Mouse (Mus musculus) retina, adult 2 months (tissue): ENCODE data around the gene Fem1a.
"Not testable (repeated sequence)": the region's sequence is repeated elsewhere in the genome, so short reads cannot be mapped to it uniquely, and the experiment has no call there.

Source experiments
- DNase-seq: peaks from one replicate; pipeline ENCODE4 v3.0.0-alpha.2; 2012; ENCODE audit warnings: low read depth, low spot score

The Fem1a gene

DNA sequence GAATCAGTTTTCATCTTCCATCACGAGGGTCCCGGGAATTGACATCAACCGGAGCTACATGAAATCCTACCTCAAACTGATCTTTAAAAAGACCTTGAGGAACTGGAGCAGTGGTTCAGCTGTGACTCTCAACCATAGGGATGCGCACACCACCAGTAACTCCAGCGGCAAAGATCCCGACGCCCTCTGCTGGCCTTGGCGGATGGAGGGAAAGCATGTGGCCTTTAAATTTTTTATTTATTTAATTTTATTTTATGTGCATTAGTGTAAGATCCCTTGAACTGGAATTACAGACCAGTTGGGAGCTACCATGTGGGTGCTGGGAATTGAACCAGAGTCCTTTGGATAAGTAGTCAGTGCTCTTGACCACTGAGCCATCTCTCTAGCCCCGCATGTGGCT is 1.2 kb upstream of the Fem1a start:
- no peak for DNase-seq

DNA sequence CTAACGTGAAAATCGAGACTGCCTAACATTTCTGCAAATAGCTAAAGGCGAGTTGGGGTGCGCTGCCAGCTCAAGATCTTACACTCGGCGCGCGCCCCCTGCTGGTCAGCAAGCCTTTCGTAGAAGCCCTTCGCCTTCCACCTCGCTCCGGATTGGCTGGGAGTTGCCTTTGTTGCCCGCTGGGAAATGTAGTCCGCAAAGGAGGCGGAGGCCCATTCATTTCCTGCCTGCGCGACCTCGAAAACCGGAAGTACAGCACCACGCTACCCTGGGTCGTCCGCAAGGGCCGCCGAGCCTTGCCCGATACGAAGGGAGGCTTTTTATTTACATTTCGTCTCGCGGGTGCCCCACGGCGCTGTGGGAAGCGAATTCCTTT is 759 bp upstream of the Fem1a start:
- peak; percentile 98 for DNase-seq

DNA sequence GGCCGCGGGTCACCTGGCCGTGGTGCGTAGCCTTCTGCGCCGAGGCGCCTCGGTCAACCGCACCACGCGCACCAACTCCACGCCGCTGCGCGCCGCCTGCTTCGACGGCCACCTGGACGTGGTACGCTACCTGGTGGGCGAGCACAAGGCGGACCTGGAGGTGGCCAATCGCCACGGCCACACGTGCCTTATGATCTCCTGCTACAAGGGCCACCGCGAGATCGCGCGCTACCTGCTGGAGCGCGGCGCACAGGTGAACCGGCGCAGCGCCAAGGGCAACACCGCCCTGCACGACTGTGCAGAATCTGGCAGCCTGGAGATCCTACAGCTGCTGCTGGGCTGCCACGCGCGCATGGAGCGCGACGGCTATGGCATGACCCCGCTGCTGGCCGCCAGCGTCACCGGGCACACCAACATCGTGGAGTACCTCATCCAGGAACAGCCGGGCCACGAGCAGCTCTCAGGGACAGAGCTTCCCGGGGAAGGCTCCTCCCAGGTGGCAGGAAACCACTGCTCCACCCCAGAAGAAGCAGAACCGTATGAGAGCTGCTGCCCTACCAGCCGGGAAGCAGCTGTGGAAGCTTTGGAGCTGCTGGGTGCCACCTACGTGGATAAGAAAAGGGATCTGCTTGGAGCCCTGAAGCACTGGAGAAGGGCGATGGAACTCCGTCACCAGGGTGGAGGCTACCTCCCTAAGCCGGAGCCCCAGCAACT is 728 bp downstream of the Fem1a start:
- DNase-seq, result no peak

DNA sequence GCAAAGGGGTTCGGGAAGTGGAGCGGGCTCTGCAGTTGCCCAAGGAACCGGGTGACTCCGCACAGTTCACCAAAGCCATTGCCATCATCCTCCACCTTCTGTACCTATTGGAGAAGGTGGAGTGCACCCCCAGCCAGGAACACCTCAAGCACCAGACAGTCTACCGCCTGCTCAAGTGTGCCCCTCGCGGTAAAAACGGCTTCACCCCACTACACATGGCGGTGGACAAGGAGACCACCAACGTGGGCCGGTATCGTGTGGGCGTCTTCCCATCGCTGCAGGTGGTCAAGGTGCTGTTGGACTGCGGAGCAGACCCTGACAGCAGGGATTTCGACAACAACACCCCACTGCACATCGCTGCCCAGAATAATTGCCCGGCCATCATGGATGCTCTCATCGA is 1.7 kb downstream of the Fem1a start:
- DNase-seq, result not testable (repeated sequence)

DNA sequence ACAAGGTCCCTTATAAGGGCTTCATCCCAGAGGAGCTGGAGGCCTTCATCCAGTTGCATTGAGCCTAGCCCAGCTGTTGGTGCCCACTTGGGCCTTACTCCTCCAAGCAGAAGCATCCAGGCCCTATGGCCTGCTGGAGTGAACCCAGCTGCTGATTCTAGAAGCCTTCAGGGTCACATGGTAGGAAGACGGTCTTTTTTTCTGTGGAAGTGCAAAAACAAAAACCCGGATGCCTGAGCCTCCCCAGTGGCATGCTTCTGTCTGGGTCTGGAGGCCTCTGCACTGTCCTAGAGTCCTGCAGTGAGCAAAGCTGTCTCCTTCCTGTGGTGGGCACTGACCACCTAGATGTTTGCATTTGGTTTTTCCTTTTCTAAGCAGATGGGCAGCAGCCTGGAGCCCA is 2.2 kb downstream of the Fem1a start:
- DNase-seq, result not testable (repeated sequence)

DNA sequence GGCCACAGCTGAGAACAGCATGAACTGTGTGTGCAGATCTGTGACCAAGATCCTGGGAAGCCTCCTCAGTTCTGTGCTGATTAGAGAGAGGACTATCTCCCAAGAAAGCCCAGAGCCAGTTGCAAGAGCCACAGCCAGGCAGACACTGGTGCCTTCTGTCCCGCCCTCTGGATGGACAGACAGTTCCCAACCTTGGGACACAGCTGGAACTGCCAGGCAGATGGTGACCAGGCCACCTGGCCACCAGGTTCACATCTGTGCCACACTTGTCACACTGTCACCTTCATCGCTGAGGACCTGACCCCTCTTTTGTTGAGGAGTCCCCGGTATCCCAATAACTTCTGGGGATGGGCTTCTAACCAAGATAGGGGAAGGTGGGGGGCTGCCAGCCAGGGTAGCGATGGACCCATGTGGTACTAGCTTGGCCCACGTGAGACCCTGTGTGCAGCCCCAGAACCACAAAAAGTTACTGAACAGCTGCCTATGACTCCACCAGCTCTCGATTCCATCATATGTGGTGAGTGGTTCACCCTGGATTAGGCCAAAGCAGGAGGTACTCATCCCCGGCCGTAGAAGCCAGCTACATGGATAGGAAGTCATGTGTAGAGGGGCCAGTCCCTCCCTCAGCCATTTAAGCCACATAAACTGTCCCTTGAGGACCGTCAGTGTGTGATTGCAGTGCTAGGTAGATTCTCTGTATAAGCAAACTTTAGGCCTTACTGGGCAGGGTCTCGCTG is 2.9 kb downstream of the Fem1a start:
- DNase-seq, result no peak

DNA sequence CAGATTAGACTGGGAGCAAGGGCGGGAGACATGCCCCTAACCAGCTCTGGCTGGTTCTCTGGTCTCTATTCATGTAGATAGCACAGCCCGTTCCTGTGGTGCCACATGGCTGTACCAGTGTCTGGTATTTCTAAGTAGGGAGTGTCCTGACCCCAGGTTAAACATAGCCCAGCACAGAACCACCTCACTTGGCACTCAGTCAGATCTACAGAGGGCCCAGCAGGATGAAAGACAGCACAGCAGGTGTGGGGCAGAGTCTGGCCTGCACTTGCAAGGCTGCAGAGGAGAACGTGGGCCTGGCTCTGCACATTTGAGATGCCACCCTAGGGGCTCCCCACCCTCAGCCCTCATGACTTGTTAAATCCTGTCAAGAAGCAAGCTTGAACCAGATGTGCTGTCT is 4.6 kb downstream of the Fem1a start:
- DNase-seq, result no peak

DNA sequence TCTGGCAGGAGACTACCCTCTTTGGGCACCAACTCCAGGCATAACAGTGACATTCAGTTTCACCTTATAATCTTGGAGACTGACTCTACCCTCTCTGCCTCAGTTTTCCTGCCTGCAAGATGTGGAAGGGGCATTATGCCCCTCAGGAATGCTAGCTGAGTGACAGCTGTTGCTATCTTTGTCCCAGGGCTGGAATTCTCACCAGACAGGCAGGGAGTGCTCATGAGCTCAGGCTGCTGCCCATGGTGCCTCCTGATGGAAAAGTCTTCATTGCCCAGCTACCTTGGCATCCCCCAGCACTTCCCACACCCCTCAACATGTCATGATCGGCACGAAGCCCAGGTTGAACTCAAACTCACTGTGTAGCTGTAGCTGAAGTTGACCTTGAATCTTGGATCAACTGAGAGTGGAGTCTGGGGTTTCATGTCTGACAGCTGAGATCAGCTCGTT is 6.1 kb downstream of the Fem1a start:
- DNase-seq, result no peak

DNA sequence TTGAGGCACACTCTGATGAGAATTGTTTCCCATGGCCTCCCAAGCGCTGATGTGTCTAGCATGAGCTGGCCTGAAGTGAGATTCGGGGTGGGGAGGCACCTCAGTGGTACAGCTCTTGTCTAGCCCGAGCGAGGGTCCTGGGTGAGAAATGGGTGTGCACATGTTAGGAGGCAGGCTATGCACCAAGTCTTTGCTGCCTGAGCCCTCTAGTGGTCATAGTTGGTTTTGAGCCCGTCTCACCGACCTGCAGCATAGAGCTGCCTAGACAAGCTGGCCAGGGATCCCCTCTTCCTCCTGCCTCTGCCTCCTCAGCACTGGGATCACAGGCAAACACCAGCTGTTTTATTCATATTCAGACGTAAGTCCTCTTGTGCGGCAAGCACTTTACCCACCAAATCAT is 7.4 kb downstream of the Fem1a start:
- DNase-seq, result no peak

DNA sequence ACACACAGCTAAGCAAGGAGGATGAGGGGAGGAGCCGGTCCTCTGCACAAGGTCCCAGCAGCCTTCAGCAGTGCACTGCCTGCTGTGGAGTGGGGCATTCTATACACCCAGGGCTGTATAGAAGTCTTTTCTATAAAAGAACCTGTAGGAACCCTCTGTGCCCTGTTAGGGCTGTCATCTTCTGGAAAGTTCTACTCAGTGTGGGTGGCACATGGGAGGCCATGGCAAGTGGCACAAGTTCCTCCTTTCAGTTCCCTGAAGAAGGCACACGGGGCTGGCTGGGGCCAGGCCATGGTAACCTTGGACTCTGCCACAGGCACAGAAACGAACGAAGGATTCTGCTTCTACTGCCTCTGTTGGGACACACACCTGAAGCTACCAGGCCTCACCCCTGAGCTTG is 8.4 kb downstream of the Fem1a start:
- no peak for DNase-seq

DNA sequence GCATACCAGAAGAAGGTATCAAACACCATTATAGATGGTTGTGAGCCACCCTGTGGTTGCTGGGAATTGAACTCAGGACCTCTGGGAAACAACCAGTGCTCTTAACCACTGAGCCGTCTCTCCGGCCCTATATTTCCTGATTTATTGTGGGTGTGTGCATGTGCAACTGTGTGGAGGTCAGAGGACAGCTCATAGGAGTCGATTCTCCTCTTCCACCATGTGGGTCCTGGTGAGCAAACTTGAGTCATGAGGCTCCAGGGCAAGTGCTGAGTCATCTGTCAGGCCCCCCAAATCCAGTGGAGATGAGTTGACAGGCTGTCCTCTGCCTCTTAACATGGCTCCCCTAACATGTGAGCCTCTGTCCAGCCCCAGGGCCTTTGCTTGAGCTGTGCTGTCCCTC is 9.3 kb downstream of the Fem1a start:
- no peak for DNase-seq

DNA sequence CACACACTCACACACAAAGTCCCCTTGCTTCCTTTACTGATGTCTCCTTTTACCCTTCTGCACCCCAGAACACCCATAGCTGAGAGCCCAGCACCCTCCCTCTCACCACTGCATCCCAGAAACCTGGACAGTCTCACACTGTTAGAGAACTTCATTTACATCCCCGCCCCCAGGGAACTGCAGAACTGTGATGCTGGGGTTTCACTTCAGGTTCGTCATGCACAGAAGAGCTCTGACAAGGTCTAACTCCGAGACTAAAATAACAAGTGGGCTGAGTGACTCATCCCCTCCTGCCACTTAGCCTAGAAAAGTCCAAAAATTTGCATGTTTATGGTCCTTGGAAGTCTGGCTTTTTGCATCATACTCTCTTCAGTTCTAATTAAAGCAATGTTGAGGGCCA is 9.7 kb downstream of the Fem1a start:
- no peak for DNase-seq

DNA sequence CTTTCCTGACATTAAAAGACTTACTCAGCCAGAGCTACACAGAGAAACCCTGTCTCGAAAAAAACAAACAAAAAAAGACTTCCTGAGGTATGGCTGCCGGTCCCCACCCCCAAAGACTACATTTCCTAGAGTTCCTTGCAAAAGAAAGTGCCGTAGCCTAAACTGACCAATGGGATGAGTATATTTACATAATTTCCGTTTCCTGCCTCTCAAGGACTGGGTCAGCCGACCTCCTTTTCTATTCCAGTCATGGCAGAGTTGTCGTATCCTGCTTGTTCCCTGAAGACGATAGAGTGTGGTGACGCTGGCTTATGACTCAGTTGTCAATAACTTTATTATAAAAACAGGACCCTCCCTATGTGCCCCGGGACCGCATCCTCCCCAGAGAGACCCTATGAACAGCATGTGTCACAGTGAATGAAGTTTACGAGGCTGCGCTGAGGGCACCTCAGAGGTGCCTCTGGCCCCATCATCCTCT is 12.6 kb downstream of the Fem1a start:
- no peak for DNase-seq

DNA sequence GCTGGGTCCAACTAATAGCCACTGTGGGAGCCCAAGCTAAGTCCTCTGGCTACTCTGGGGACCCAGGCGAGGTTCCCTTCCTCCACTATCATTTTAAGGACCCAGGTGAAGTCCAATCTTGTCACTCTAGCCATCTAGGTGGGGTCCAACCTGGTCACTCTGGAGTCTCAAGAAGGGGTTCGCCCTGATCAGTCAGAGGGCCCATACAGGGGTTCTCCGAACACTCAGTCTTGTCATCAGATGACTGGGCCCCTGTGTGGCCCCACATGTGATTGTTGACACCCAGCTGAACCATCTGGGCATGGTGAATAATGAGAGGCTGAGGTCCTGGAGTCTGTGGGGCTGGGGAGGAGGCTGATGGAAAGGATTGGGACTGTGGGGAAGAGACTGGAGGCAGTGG is 13.1 kb downstream of the Fem1a start:
- no peak for DNase-seq

DNA sequence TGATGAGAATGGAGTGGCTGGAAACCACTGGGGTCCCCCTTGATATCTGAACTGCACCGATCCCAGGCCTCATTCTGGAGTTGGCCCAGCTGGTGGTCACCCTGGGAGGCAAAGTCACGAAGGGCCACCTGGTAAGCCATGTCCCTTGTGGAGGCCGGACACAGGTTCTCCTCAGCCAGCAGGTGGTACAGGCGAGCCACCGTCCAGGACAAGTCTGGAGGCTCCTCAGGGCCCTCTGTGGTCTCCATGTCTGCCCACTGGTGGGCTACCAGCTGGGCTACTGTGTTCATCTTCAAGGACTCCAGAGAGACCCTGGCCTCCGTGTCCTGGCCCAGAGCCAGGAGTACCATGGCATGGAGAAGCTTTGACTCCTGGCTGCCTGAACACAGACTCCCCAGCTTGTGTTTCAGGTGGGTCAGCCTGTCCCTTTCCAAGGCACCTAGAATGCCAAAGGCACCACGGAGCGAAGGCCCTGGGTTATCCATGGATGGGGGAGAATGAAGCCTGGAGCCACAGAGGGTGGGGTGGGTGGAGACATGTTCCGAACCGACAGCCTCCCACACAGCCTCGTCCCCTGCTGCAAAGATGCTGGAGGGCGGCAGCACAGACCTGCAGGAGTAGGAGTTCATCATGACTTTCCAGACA is 15.1 kb downstream of the Fem1a start:
- DNase-seq, result no peak

DNA sequence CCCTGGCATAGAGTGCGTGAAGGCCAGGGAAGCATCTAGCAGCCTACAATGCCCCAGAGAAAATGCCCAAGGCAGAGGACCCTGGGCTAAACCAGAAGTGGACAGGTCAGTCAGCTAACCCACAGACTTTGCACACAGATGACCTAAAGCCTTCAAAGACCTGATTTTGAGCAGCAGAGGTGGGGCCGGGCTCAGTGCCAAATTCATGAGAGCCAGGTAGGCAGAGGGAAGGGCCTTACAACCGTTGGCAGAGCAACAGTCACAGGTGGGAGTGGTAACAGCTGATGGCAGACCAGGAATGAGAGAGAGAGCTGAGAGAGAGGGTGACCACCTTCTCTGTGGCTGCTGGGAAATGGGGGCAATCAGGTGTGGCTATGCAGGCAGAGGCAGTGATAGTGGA is 16.0 kb downstream of the Fem1a start:
- DNase-seq, result no peak

DNA sequence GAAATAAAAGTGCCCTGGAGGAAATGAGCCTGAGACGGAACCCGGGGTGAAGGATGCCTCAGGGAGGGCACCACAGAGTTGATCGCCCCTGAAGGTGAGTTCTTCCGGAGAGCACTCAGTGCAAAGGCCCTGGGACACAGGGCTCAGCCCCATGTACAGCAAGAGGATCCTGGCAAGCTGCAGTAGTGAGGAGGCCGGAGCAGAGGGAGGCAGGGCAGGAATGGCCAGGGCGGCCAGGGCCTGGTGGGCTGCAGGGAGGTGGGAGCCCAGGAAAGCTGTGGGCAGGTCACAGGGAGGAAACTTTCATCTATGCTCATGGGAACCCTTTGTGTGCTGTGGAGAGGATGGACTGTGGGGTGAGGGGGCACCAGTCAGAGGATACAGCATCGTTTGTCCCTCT is 16.9 kb downstream of the Fem1a start:
- DNase-seq, result no peak

DNA sequence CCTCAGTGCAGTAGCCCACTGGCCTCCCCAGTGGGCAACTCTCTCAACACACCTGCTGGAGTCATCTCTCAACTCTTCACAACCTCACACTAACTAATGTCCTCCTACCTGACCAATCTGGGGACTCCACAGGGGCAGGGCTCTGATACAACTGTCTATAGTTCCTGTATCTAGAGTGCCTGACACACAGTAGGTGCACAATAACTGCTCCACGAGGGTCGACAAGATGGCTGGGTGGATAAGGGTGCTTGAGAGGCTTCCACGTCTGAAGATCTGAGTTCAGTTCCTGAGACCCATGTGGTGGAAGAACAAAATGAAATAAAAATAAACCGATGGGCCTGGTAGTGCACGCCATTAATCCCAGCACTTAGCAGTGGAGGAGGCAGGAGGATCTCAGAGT is 17.4 kb downstream of the Fem1a start:
- no peak for DNase-seq

DNA sequence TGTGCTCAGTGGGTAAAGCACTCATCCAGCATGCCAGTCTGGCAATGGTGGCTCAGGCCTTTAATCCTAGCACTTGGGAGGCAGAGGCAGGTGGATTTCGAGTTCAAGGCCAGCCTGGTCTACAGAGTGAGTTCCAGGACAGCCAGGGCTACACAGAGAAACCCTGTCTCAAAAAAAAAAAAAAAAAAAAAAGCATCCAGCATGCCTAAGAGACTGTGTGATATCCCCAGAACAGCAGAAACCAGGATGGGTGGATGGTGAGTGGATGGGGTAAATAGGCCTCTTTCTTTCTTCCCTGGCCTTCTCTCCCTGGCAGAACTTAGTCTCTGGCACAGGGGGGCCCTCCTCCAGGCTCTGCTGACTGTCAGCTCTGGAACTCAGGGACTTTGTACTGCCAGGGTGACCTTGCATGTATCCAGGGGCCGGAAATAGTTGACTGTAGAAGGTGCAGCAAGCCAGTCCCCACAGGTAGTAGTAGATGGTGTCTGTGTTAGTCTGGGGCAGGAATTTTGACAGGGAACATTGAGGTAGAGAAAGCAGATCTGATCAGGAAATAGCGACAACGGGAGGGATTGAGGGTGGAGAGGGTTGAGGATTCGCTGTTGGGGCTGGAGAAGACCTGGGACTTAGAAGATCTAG is 19.4 kb downstream of the Fem1a start:
- DNase-seq, result no peak

DNA sequence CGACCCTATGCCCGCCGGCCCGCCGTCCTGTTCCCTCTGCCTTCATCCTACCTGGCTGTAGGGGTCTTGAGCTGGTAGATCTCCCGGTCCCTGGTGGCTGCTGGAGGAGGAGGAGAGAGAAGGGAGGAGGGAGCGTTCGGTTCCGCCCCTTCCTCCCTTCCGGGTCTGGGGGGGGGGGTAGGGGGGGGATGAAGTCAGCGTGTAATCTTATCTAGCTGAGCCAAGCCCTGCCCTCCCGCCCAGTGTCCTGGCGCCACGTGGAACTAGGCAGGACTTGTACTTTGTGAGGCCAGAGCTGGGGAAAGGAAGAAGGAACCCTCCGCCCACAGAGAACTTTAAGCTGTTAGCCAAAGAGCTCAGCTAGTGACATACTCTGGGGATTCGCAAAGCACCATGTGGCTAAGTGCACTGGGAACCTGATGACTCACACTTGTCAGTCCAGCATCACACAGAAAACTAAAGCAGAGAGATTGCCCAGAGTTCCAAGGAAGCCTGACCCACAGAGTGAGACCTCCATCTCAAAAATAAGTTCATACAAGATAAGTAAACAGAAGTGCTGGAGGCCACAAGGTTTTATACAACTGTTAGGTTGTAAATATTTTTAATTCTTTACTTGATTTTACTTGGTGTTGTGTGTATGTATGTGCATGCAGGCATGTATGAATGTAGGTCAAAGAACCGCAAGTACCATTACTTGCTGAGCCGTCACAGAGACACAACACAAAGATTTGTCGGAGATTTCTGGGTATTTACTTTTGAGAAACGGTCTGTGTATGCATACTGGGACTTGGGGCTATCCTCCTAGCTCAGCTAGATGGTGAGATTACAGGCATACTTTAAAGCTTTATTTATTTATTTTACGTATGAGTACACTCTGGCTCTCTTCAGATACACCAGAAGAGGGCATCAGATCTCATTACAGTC is 20.3 kb downstream of the Fem1a start, which contains the start of gene Ticam1:
Gene Ticam1 (minus strand): TSS at position 144 of the 924 bp plus-strand sequence.
- DNase-seq, result peak; percentile 81

DNA sequence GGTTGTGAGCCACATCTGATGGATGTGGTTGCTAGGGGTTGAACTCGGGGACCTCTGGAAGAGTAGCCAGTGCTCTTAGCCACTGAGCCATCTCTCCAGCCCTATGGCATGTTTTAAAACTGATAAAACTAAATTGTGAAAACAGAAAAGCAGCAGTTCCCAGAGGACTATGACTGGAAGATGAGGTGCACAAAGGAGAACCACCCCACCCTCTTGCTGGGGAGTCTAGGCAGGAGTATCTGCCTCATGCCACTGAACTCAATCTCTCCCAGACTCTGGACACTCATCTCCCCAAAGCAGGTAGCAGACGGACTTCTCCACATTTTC is 20.9 kb downstream of the Fem1a start:
- DNase-seq, result no peak
